Mouse (Mus musculus): ENCODE data around the gene Nfkbia. TPM values are rescaled to one million over a fixed set of nuclear protein-coding genes. Genes with fewer than 3 reads are reported as not detected.

The Nfkbia gene
- polyA plus RNA-seq (2015; fragmentation: Nextera tagmentation; extraction: Ambion mirVana) = 74.6 and 84.2 TPM in 2 replicates

GRCm38 (mm10) chr12:55492184-55492898 lies at the start of gene Nfkbia:
Nfkbia (minus strand) TSS chr12:55492647.

Other genes with a start within 250 kb of the Nfkbia start
- gene 1110008L16Rik, start 193.1 kb downstream of the Nfkbia start, polyA plus RNA-seq (2015; fragmentation: Nextera tagmentation; extraction: Ambion mirVana) = 8.6 and 9.6 TPM in 2 replicates
- gene Ppp2r3c, start 189.6 kb downstream of the Nfkbia start, polyA plus RNA-seq (2015; fragmentation: Nextera tagmentation; extraction: Ambion mirVana) = 7.8 and 8.1 TPM in 2 replicates
- gene Psma6, start 108.4 kb downstream of the Nfkbia start, polyA plus RNA-seq (2015; fragmentation: Nextera tagmentation; extraction: Ambion mirVana) = 320 and 338 TPM in 2 replicates
- gene Aldoart2, start 72.6 kb upstream of the Nfkbia start, polyA plus RNA-seq (2015; fragmentation: Nextera tagmentation; extraction: Ambion mirVana) = 0.07 and 0.10 TPM in 2 replicates
- gene Insm2, start 106.8 kb upstream of the Nfkbia start, polyA plus RNA-seq (2015; fragmentation: Nextera tagmentation; extraction: Ambion mirVana) = 0.07 TPM in 1 of 2 replicates, not detected in the other